Mouse (Mus musculus) colon, adult 2 months (tissue): Measurements from ENCODE around the gene Spindoc. TPM values are rescaled to one million over a fixed set of nuclear protein-coding genes. Genes with fewer than 3 reads are reported as not detected.

Experiments
- polyA plus RNA-seq: library from polyadenylated mRNA; depleted of rRNA; stranded (reverse); fragments of >200 nt; gene quantifications from 2 replicates; pipeline ENCODE4 v1.2.3, GENCODE M21; 2012; rRNA removed

Spindoc gene
- 18.5 and 22.0 TPM in 2 replicates for polyA plus RNA-seq

GRCm38 (mm10) chr19:7382903-7383865 lies at the start of gene Spindoc:
TSS of gene Spindoc (minus strand) at chr19:7382994.

GRCm38 (mm10) chr19:7416834-7417735 lies 34.3 kb upstream of the Spindoc start, which contains the start of gene 2700081O15Rik:
TSS of gene 2700081O15Rik (plus strand) at chr19:7417625.

GRCm38 (mm10) chr19:7341512-7342397 lies 41.0 kb downstream of the Spindoc start, which contains the start of gene Mark2:
TSS of gene Mark2 (minus strand) at chr19:7341860.

Other genes with a start within 250 kb of the Spindoc start
- 108 and 134 TPM in 2 replicates for gene Otub1, start 176.7 kb downstream of the Spindoc start, polyA plus RNA-seq
- 3,278 and 6,426 TPM in 2 replicates for gene Cox8a, start 165.4 kb downstream of the Spindoc start, polyA plus RNA-seq
- 18.1 and 20.9 TPM in 2 replicates for gene Naa40, start 141.8 kb downstream of the Spindoc start, polyA plus RNA-seq
- gene Rcor2, start 115.7 kb downstream of the Spindoc start, polyA plus RNA-seq = 2.2 and 2.6 TPM in 2 replicates
- 192 and 221 TPM in 2 replicates for gene Mark2, start 41.1 kb downstream of the Spindoc start, polyA plus RNA-seq
- gene 2700081O15Rik, start 34.6 kb upstream of the Spindoc start, polyA plus RNA-seq = 21.6 and 22.2 TPM in 2 replicates
- gene Rtn3, start 100.3 kb upstream of the Spindoc start, polyA plus RNA-seq = 74.8 and 101 TPM in 2 replicates
- 6.7 and 7.1 TPM in 2 replicates for gene Atl3, start 111.0 kb upstream of the Spindoc start, polyA plus RNA-seq
- 20.4 and 21.3 TPM in 2 replicates for gene Pla2g16, start 174.5 kb upstream of the Spindoc start, polyA plus RNA-seq
- gene Lgals12, start 224.2 kb upstream of the Spindoc start, polyA plus RNA-seq = 10.9 and 13.1 TPM in 2 replicates
- 0.71 TPM in 1 of 2 replicates, not detected in the other for gene Hrasls5, start 229.5 kb upstream of the Spindoc start, polyA plus RNA-seq